Mouse (Mus musculus): ENCODE results near the gene Capn10.

GRCm38 (mm10) chr1:92972854-92973253 lies 38.7 kb downstream of the Capn10 start:
- TF ChIP-seq POLR2A (IDR thresholded peaks at IDR 0.05; ENCODE audit: insufficient read depth, low read length) (no peak), EP300 (IDR thresholded peaks at IDR 0.05; ENCODE audit: insufficient read depth, low read depth, low read length) (no peak)

All from ES-Bruce4 (cell line).